Mouse (Mus musculus): Measurements from ENCODE around the gene Tmem19. TPM values are rescaled to one million over a fixed set of nuclear protein-coding genes. Genes with fewer than 3 reads are reported as not detected.

Tmem19 gene
- total RNA-seq, 2 experiments from 2014 or later, result 11.6 to 17.4 TPM

DNA sequence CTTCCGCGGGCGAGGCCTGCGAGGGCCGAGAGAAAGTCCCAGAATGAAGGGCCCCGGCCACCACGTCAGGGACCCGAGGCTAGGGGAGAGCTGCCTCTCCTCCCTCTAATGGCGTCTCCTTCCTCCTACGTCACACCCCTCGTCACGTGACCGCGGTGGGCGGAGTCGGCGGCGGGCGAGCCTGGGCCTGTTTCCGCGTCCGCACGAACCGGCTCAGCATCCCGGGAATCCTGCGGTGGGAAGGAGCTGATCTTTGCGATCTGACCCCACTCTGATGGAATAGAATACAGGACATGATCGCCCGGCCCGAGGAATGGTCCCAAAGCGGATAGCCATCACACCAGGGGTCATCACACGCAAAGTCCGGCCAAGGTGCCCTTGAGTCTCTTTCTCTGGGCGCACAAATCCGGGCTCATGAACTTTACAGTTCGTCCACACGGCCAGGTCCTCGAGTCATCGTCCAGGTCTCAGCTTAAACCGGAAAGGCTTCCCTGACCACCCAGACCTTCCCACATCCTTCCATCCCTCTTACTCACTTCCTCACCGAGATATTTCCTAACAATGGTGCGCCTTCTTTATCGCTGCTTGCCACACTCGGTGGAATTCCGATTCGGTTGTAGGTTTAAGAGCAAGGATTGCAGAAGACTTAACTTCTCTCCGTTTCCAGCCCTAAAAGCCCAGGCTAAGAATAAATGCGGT lies 46.7 kb downstream of the Tmem19 start, which contains the start of gene Rab21:
TSS of gene Rab21 (minus strand) at position 122 of the 699 bp plus-strand sequence.
- Histone ChIP-seq H3K4me3 (peak within 1 kb of the TSS; percentile 97), H3K27ac (peak within 1 kb of the TSS; percentile 94)
- no peak for TF ChIP-seq CTCF (IDR thresholded peaks at IDR 0.05)
- peak; percentile 99 for DNase-seq
- intact Hi-C loops (cut with DNase I), result loop anchor here (5.0 to 10.0 kb wide), 2 partner anchors 47 to 879 kb away; partner anchors contain the start of gene Tmem19

DNA sequence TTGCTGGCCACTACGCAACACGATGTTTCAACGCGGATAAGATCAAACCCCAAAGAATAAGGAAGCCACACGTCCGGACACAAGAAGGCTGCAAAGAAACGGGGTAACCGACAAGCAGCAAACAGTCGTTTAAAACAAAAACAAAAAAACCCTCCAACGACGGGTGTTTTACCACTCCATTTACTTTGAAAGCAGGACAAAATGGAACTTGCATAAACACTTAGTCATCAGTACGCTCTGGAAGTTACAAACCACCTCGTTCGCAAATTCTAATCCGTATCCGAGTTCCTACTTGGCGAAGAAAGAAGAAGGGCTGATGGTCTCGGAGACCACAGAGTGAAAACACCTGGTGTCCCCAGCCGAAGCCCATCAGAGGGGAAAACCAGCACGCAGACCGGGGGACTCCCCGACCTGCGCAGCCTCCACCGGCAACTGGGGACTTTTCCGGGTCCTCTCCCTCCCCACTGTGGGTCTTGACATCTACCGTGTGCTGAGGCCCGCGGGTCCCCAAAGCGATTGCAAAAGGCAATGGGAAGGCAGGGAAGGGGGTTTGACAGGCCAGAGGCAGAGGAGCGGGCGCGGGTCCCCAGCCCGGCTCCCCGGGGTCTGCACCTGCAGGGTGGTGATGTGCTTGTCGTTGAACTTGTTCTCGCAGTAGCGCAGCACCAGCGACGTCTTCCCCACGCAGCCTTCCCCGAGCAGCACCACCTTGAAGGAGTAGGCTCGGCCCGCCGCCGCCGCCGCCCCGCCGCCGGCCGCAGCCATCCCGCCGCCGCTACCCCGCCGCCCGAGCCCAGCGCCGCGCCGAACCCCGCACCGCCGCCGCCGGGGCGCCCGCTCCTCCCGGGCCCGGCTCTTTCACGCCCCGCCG lies 47.5 kb downstream of the Tmem19 start:
- no peak for TF ChIP-seq CTCF (IDR thresholded peaks at IDR 0.05)
- no peak for DNase-seq
- H3K27ac ChIP-seq, result peak overlapping the region; percentile 94
- H3K4me3 ChIP-seq, result peak overlapping the region; percentile 97
- intact Hi-C loops (cut with DNase I), result loop anchor here (5.0 to 10.0 kb wide), 3 partner anchors 47 to 880 kb away; partner anchors contain the start of genes Tbc1d15 and Tmem19

DNA sequence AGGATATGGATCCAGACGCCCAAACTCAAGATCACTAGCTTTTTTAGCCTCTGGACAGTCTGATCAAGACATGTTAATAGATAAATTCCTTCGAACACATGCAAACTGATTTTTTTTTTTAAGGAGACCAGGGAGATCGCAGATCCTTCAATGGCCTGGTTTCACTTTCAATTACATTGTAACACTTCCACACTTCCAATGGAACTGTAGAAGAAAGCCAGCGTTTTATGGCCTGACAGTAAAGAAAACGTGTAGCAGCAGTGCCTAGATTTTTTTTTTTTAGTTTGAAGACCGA lies 48.1 kb downstream of the Tmem19 start:
- peak overlapping the region; percentile 97 for H3K4me3 ChIP-seq
- no peak for TF ChIP-seq CTCF (IDR thresholded peaks at IDR 0.05)
- H3K27ac ChIP-seq, result peak overlapping the region; percentile 94
- no peak for DNase-seq
- intact Hi-C loops (cut with DNase I), result loop anchor here (5.0 to 10.0 kb wide), 2 partner anchors 62 to 881 kb away; partner anchors contain the start of gene Tbc1d15

DNA sequence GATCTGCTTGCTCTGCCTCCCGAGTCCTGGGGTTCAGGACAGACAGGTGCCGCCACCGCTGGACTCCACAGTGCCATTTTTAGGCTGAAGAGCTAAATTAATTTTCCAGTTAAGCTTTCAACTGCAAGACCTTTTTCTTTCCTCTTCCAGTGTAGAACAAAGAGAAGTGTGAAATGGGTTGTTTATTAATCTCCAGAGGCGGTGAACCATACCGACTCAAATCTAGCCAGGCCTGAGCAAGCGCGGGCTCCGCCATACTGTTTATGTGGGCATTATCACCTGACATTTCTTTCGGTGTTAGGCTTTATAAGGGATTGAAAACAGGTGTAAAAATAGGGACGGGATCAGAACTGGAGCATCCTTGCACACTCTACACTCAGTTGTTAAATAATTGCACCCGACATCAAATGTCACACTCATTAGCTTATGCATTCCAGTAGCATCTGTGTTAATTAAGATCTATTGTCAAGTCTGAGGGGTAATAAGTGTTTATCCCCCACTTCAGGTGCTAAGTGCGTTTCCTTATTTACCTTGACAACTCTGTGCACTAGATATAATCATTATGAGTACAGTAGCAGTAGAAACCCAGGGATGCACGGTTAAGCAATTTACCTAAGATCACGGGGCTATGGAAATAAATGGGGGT lies 48.5 kb downstream of the Tmem19 start:
- Histone ChIP-seq H3K4me3 (peak overlapping the region; percentile 97), H3K27ac (peak overlapping the region; percentile 94)
- intact Hi-C loops (cut with DNase I), result loop anchor here (5.0 to 10.0 kb wide), 2 partner anchors 61 to 881 kb away; partner anchors contain the start of gene Tbc1d15
- no peak for TF ChIP-seq CTCF (IDR thresholded peaks at IDR 0.05)
- no peak for DNase-seq

DNA sequence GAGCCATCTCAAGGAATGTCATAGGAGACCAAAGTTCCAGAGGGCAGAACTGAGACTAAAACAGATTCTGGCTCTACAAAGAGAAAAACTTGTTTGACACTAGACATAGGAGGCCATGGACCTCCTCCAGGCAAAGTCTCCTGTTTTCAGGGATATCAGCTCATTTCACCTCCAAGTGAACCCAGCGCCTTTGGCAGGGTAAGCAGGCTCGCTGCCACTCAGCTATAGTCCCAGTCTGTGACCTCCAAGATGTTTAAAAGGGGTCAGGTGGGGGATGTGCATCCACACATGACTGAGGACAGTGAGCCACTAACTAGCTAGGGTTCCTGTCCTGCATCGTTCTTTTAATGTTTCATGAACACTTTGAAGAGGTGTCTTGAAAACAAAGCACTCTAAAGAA lies 49.6 kb downstream of the Tmem19 start:
- peak; percentile 36 for DNase-seq
- peak overlapping the region; percentile 97 for H3K4me3 ChIP-seq
- H3K27ac ChIP-seq, result peak overlapping the region; percentile 94
- intact Hi-C loops (cut with DNase I), result loop anchor here (5.0 to 10.0 kb wide), 2 partner anchors 60 to 882 kb away; partner anchors contain the start of gene Tbc1d15
- no peak for TF ChIP-seq CTCF (IDR thresholded peaks at IDR 0.05)

DNA sequence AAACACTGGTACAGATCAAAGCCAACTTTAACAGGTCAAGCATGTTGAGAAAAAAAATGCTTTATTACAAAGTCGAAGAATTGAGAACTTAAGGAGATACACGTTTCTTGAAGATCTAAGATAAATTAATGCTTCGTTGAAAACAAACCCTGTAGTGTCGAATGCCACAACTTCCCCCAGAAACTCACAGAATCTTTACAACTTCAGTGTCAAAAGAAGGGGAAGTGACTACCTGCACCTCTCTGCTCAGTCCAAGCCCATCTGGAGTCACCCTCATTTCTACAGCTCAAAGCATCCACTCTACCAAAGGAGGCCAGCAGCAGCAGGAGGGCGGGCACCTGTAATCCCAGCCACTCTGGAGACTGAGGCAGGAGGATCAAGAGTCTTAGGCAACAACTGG lies 50.1 kb downstream of the Tmem19 start:
- no peak for TF ChIP-seq CTCF (IDR thresholded peaks at IDR 0.05)
- H3K27ac ChIP-seq, result peak overlapping the region; percentile 94
- DNase-seq, result no peak
- intact Hi-C loops (cut with DNase I), result loop anchor here (5.0 to 10.0 kb wide), 2 partner anchors 60 to 883 kb away; partner anchors contain the start of gene Tbc1d15
- peak overlapping the region; percentile 97; the same call in 1 of the 2 replicates for H3K4me3 ChIP-seq

DNA sequence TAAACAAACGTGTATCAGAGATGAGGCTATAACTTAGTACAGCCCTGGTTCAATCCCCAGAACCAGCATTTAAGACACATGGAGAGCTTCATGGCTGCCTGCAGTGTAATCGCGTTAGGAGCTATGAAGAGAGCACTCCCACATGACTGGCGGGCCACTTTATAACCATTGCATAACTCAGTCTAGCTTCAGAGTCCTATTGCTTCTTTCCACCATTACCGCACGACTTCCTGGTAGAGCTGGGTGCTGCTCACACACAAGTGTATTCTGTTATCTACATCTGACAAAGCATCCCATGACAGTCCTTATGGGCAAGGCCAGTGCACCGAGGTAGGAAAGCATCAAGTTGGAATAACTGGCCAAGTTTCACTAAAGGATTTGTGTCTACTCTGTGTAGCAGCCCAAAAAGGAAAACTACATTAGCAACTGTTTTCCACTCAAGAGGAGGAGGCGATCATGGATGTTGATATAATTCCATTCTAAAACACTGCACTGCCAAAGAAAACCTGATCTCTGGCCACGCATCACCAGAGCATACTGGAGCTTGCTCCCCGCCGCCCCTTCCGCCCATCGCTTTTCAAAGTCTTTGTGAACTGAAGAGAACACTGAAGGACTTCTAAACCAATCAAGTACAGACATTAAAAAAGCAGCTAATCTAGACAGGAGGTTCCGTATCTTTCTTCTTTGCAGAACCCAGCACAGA lies 50.9 kb downstream of the Tmem19 start:
- intact Hi-C loops (cut with DNase I), result loop anchor here (5.0 to 10.0 kb wide), 2 partner anchors 59 to 883 kb away; partner anchors contain the start of gene Tbc1d15

DNA sequence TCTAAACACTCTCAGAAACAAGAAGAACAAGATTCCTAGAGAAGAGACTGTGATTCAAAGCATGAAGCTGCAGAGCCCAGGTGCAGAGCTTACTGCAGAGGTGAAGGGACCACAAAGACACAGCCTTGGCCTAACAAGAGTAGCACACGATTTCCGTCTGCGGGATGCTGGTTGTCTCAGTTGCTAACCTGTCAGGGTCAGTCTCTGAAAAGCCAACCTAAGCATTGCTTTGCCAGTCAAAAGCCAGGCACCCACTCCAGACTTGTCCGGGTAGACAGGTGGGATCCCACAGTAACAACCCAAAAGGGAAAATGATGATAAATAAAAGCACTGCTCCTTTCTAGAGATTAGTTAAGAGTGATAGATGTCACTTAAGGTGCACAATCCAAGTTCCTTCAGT lies 53.1 kb downstream of the Tmem19 start:
- intact Hi-C loops (cut with DNase I), result no loop called here
- no peak for DNase-seq
- Histone ChIP-seq H3K27ac (peak overlapping the region; percentile 66; the same call in 1 of the 2 replicates), H3K4me3 (no peak overlapping the region)
- TF ChIP-seq CTCF (IDR thresholded peaks at IDR 0.05), result no peak

More for the DNA sequence above, 50.9 kb downstream of the Tmem19 start:
- H3K27ac ChIP-seq, result peak overlapping the region; percentile 94
- DNase-seq, result no peak
- TF ChIP-seq CTCF (IDR thresholded peaks at IDR 0.05), result no peak
- peak overlapping the region; percentile 42 for H3K4me3 ChIP-seq

DNA sequence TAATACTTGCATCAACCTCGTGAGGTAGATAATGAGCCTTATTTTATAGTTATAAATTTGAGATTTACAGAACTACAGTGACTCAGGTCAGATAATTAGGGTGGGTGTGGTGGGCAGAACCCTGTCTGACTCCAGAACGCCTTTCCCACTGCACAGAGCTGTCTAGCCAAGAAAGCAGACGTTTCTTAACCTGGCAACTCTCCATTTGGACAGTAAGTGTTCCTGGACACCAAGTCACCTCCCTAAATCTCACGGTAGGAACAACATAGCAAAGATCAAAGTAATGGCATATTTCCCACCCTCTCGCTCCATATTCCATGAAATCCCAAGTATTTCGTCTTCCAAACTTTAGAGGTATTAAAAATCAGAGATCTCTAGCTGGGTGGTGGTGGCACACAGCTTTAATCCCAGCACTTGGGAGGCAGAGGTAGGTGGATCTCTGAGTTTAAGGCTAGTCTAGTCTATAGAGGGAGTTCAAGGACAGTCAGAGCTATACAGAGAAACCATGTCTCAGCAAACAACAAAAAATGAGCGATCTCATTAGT lies 54.9 kb downstream of the Tmem19 start:
- intact Hi-C loops (cut with DNase I), result no loop called here
- TF ChIP-seq CTCF (IDR thresholded peaks at IDR 0.05), result no peak
- DNase-seq, result no peak
- Histone ChIP-seq H3K27ac (0 out of 2 replicates have a peak overlapping the region, but pooled peaks have one; percentile 8), H3K4me3 (no peak overlapping the region)

DNA sequence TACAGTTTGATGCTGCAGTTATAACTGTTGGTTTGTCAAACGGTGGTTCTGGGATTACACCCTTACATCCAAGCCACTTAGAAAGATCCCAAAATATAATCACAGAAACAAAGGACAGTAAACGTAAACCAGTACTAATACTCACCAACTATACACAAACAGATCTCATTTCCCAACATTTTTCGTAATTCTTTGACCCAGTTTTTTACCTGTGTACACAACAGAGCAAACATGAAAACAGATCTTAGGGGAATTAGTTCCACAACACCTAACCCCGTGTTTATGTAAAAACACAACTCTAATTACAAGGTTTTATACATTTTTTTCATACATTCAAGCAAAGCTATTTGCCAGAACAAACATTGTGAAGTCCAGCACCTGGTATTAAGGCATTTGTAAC lies 63.6 kb downstream of the Tmem19 start:
- TF ChIP-seq CTCF (IDR thresholded peaks at IDR 0.05), result no peak
- DNase-seq, result no peak
- no peak overlapping the region for H3K4me3 ChIP-seq
- H3K27ac ChIP-seq, result no peak overlapping the region
- intact Hi-C loops (cut with DNase I), result no loop called here

DNA sequence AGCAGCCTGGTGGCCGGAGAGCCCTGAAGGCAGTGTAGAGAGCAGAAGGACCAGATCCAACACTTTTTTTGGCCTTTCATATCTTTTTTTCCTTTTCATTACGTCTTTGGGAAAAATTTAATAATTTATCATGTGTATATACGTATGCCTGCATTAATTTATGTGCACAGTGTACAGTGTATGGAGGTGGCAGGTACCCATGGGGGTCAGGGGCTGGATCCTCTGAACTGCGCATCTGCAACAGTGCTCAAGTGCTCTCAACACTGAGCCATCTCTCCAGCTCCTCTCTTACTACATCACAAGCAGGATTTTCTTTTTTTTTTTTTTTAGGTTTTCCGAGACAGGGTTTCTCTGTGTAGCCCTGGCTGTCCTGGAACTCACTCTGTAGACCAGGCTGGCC lies 64.7 kb downstream of the Tmem19 start:
- intact Hi-C loops (cut with DNase I), result no loop called here
- no peak for DNase-seq
- Histone ChIP-seq H3K4me3 (no peak overlapping the region), H3K27ac (no peak overlapping the region)
- TF ChIP-seq CTCF (IDR thresholded peaks at IDR 0.05), result no peak
